ENCODE assay signal across 8 mouse cellular contexts in genomic region chr3:51157291-51157650, GRCm38 (mm10).
A peak's percentile ranks its signal among the peaks of the same experiment; 100 is the strongest.
DNase-seq lines count a peak whose midpoint lies in the region; ATAC-seq and TF ChIP-seq lines count a peak whose summit lies in the region.

No protein-coding gene starts in this region.

- H3K36me3 ChIP-seq in midbrain, embryonic 10.5 days = no peaks in the 10 kb centered on the region
- H3K36me3 ChIP-seq in midbrain, embryonic 11.5 days (ENCODE audit: control insufficient read depth, insufficient read depth, low read length) = no peaks in the 10 kb centered on the region
- H3K36me3 ChIP-seq in limb, embryonic 10.5 days = no peaks in the 10 kb centered on the region
- H3K36me3 ChIP-seq in neural tube, embryonic 14.5 days (ENCODE audit: control insufficient read depth, insufficient read depth, low read length) = no peaks in the 10 kb centered on the region

- 28% methylated on average over 4 of the region's 4 CpGs for WGBS in midbrain, embryonic 10.5 days
- 35% methylated on average over 4 of the region's 4 CpGs for WGBS in midbrain, embryonic 11.5 days
- WGBS in limb, embryonic 10.5 days = 21% methylated on average over 4 of the region's 4 CpGs
- WGBS in neural tube, embryonic 14.5 days = 10% methylated on average over 4 of the region's 4 CpGs

- no peak overlapping the region for H3K4me3 ChIP-seq in gastrocnemius, adult 2 months
- H3K4me3 ChIP-seq in midbrain, embryonic 10.5 days = no peak overlapping the region
- no peak overlapping the region for H3K4me3 ChIP-seq in midbrain, embryonic 11.5 days (ENCODE audit: low read depth, low read length)
- H3K4me3 ChIP-seq in limb, embryonic 10.5 days = no peak overlapping the region
- H3K4me3 ChIP-seq in neural tube, embryonic 14.5 days (ENCODE audit: low read depth, low read length) = no peak overlapping the region

- no peak overlapping the region for H3K9ac ChIP-seq in midbrain, embryonic 11.5 days (ENCODE audit: low read length)
- H3K9ac ChIP-seq in neural tube, embryonic 14.5 days (replicated peaks; ENCODE audit: low read depth, low read length) = no peak overlapping the region

- intact Hi-C loops in gastrocnemius, adult 2 months (cut with DNase I) = no loop called here

- peaks cover 54% of the 10 kb centered on the region for H3K4me1 ChIP-seq in midbrain, embryonic 10.5 days
- peaks cover 11% of the 10 kb centered on the region for H3K4me1 ChIP-seq in midbrain, embryonic 11.5 days (ENCODE audit: control insufficient read depth, insufficient read depth, low read length)
- peaks cover 31% of the 10 kb centered on the region for H3K4me1 ChIP-seq in limb, embryonic 10.5 days
- H3K4me1 ChIP-seq in neural tube, embryonic 14.5 days (ENCODE audit: control insufficient read depth, insufficient read depth, low read length) = peaks cover 7% of the 10 kb centered on the region; the same call in 1 of the 2 replicates

- H3K27me3 ChIP-seq in midbrain, embryonic 10.5 days (ENCODE audit: low read depth, poor library complexity, severe bottlenecking) = no peaks in the 10 kb centered on the region; the same call in 1 of the 2 replicates
- H3K27me3 ChIP-seq in midbrain, embryonic 11.5 days (ENCODE audit: control insufficient read depth, insufficient read depth, low read length) = no peaks in the 10 kb centered on the region
- no peaks in the 10 kb centered on the region for H3K27me3 ChIP-seq in limb, embryonic 10.5 days (ENCODE audit: low read depth, poor library complexity, severe bottlenecking)
- H3K27me3 ChIP-seq in neural tube, embryonic 14.5 days (ENCODE audit: control insufficient read depth, insufficient read depth, low read length) = no peaks in the 10 kb centered on the region

- H3K27ac ChIP-seq in gastrocnemius, adult 2 months = peak overlapping the region; percentile 50
- H3K27ac ChIP-seq in midbrain, embryonic 10.5 days (replicated peaks) = peak overlapping the region; percentile 74
- H3K27ac ChIP-seq in midbrain, embryonic 11.5 days (ENCODE audit: low read depth, low read length) = no peak overlapping the region
- H3K27ac ChIP-seq in limb, embryonic 10.5 days = peak overlapping the region; percentile 50; the same call in 1 of the 2 replicates
- peak overlapping the region; percentile 62 for H3K27ac ChIP-seq in neural tube, embryonic 14.5 days (ENCODE audit: low read depth, low read length)

- H3K4me2 ChIP-seq in midbrain, embryonic 11.5 days = no peak overlapping the region
- H3K4me2 ChIP-seq in neural tube, embryonic 14.5 days (ENCODE audit: low read depth, low read length) = no peak overlapping the region; the same call in 1 of the 2 replicates

- no peak for TF ChIP-seq CTCF in gastrocnemius, adult 2 months (IDR thresholded peaks at IDR 0.05)

- ATAC-seq in midbrain, embryonic 11.5 days (ENCODE audit: low FRiP score) = no peak
- ATAC-seq in neural tube, embryonic 14.5 days (ENCODE audit: low read depth) = no peak
- no peak for ATAC-seq in monocyte, adult 5-6 weeks (replicated peaks; ENCODE audit: insufficient number of reproducible peaks, low FRiP score, low TSS enrichment, poor library complexity, severe bottlenecking)

- DNase-seq in gastrocnemius, adult 2 months = no peak
- no peak for DNase-seq in gastrocnemius, adult 18-20 months (ENCODE audit: low spot score)
- DNase-seq in midbrain, embryonic 10.5 days (ENCODE audit: low spot score) = no peak
- no peak for DNase-seq in midbrain, embryonic 11.5 days (ENCODE audit: low spot score, missing footprints)
- DNase-seq in limb, embryonic 10.5 days (ENCODE audit: low spot score) = no peak
- no peak for DNase-seq in cerebellum, postnatal 4 days (ENCODE audit: low spot score in 2 of 2)

- no peaks in the 10 kb centered on the region for H3K9me3 ChIP-seq in midbrain, embryonic 10.5 days (replicated peaks)
- no peaks in the 10 kb centered on the region for H3K9me3 ChIP-seq in midbrain, embryonic 11.5 days (ENCODE audit: control insufficient read depth, low read length)
- H3K9me3 ChIP-seq in limb, embryonic 10.5 days (replicated peaks) = no peaks in the 10 kb centered on the region
- no peaks in the 10 kb centered on the region for H3K9me3 ChIP-seq in neural tube, embryonic 14.5 days (ENCODE audit: control insufficient read depth, low read length)
